Mouse (Mus musculus): ENCODE measurements around the gene Afap1.

DNA sequence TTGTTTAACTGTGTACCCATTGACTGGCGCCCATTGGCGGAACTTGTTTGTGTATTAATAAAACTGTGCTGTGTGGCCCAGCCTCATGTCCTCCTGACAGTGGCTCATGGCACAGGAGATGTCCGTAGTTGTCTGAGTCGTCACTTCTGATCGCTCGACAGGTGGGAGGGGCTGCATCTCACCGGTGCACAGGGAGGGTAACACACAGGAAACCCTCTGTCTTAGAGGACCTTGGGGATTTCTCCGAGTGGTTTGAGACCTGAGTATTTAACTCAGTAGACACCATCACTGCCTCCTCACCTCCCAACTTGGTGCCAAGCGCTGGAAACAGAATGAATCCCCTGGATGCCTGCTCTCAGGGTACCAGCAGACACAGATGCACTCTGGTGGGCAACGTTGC is 110.7 kb downstream of the Afap1 start:
- TF ChIP-seq CTCF (IDR thresholded peaks at IDR 0.05) (no peak), POLR2A (IDR thresholded peaks at IDR 0.05; ENCODE audit: insufficient read depth, low read depth, low read length) (no peak), EP300 (IDR thresholded peaks at IDR 0.05; ENCODE audit: insufficient read depth, low read depth, low read length) (no peak)

Data from heart, adult 2 months (tissue).